In genomic region chr6:86479311-86479710, GRCm38 (mm10) we compare ENCODE assay signal across 8 mouse cellular contexts. TPM values are rescaled to one million over a fixed set of nuclear protein-coding genes. Genes with fewer than 3 reads are reported as not detected.
DNase-seq lines count a peak whose midpoint lies in the region; ATAC-seq and TF ChIP-seq lines count a peak whose summit lies in the region.

No protein-coding gene starts in this region.

- no peak for TF ChIP-seq EP300 in liver, postnatal 0 days (IDR thresholded peaks at IDR 0.05; ENCODE audit: low read depth)

- H3K27ac ChIP-seq in forebrain, embryonic 10.5 days, result peak overlapping the region; percentile 66
- no peak overlapping the region for H3K27ac ChIP-seq in forebrain, embryonic 13.5 days
- peak overlapping the region; percentile 90 for H3K27ac ChIP-seq in embryonic facial prominence, embryonic 13.5 days
- H3K27ac ChIP-seq in intestine, embryonic 14.5 days (ENCODE audit: low read depth), result peak overlapping the region; percentile 88
- H3K27ac ChIP-seq in liver, postnatal 0 days (ENCODE audit: low read depth), result peak overlapping the region; percentile 58

- 71% methylated on average over 3 of the region's 3 CpGs for WGBS in forebrain, embryonic 10.5 days
- WGBS in forebrain, embryonic 13.5 days, result 75% methylated on average over 3 of the region's 3 CpGs
- WGBS in embryonic facial prominence, embryonic 13.5 days, result 67% methylated on average over 3 of the region's 3 CpGs
- WGBS in intestine, embryonic 14.5 days, result 63% methylated on average over 3 of the region's 3 CpGs
- WGBS in liver, postnatal 0 days (ENCODE audit: insufficient replicate concordance), result 59% methylated on average over 3 of the region's 3 CpGs

- no peak for ATAC-seq in forebrain, embryonic 13.5 days
- ATAC-seq in embryonic facial prominence, embryonic 13.5 days (ENCODE audit: insufficient number of reproducible peaks, insufficient read depth, low FRiP score, low TSS enrichment, low read depth), result no peak
- ATAC-seq in intestine, embryonic 14.5 days (replicated peaks; ENCODE audit: low FRiP score, low TSS enrichment, low read depth), result no peak
- ATAC-seq in liver, postnatal 0 days, result peak; percentile 49; the same call in 1 of the 2 replicates

- H3K27me3 ChIP-seq in forebrain, embryonic 10.5 days (ENCODE audit: poor library complexity, severe bottlenecking), result no peaks in the 10 kb centered on the region
- H3K27me3 ChIP-seq in forebrain, embryonic 13.5 days, result no peaks in the 10 kb centered on the region
- no peaks in the 10 kb centered on the region for H3K27me3 ChIP-seq in embryonic facial prominence, embryonic 13.5 days
- no peaks in the 10 kb centered on the region for H3K27me3 ChIP-seq in intestine, embryonic 14.5 days (replicated peaks; ENCODE audit: control insufficient read depth, insufficient read depth, low read length)
- no peaks in the 10 kb centered on the region for H3K27me3 ChIP-seq in liver, postnatal 0 days (ENCODE audit: insufficient read depth, low read length)

- H3K9me3 ChIP-seq in forebrain, embryonic 10.5 days, result no peaks in the 10 kb centered on the region
- no peaks in the 10 kb centered on the region for H3K9me3 ChIP-seq in forebrain, embryonic 13.5 days (replicated peaks)
- H3K9me3 ChIP-seq in embryonic facial prominence, embryonic 13.5 days, result no peaks in the 10 kb centered on the region
- no peaks in the 10 kb centered on the region for H3K9me3 ChIP-seq in intestine, embryonic 14.5 days (ENCODE audit: control insufficient read depth, low read length)
- no peaks in the 10 kb centered on the region for H3K9me3 ChIP-seq in liver, postnatal 0 days (ENCODE audit: low read length)

- H3K4me2 ChIP-seq in forebrain, embryonic 13.5 days, result no peak overlapping the region
- H3K4me2 ChIP-seq in embryonic facial prominence, embryonic 13.5 days, result no peak overlapping the region
- no peak overlapping the region for H3K4me2 ChIP-seq in intestine, embryonic 14.5 days (ENCODE audit: low read length)
- H3K4me2 ChIP-seq in liver, postnatal 0 days (ENCODE audit: low read depth, low read length), result no peak overlapping the region

- no peak overlapping the region for H3K4me3 ChIP-seq in forebrain, embryonic 10.5 days
- H3K4me3 ChIP-seq in forebrain, embryonic 13.5 days, result no peak overlapping the region
- no peak overlapping the region for H3K4me3 ChIP-seq in embryonic facial prominence, embryonic 13.5 days
- no peak overlapping the region for H3K4me3 ChIP-seq in intestine, embryonic 14.5 days (ENCODE audit: low read depth, low read length)
- H3K4me3 ChIP-seq in liver, postnatal 0 days (ENCODE audit: low read depth, low read length), result no peak overlapping the region

- no peak overlapping the region for H3K9ac ChIP-seq in forebrain, embryonic 13.5 days
- no peak overlapping the region for H3K9ac ChIP-seq in embryonic facial prominence, embryonic 13.5 days
- no peak overlapping the region for H3K9ac ChIP-seq in intestine, embryonic 14.5 days (ENCODE audit: low read length)
- H3K9ac ChIP-seq in liver, postnatal 0 days (replicated peaks), result no peak overlapping the region

- TF ChIP-seq CTCF in liver, postnatal 0 days (IDR thresholded peaks at IDR 0.05; ENCODE audit: low read depth), result no peak

- no peaks in the 10 kb centered on the region for H3K36me3 ChIP-seq in forebrain, embryonic 10.5 days (replicated peaks)
- no peaks in the 10 kb centered on the region for H3K36me3 ChIP-seq in forebrain, embryonic 13.5 days (ENCODE audit: poor library complexity, severe bottlenecking)
- no peaks in the 10 kb centered on the region for H3K36me3 ChIP-seq in embryonic facial prominence, embryonic 13.5 days
- no peaks in the 10 kb centered on the region for H3K36me3 ChIP-seq in intestine, embryonic 14.5 days (ENCODE audit: control insufficient read depth, insufficient read depth, low read length)
- H3K36me3 ChIP-seq in liver, postnatal 0 days (replicated peaks; ENCODE audit: insufficient read depth, low read length), result no peaks in the 10 kb centered on the region

- H3K4me1 ChIP-seq in forebrain, embryonic 10.5 days, result peaks cover 32% of the 10 kb centered on the region
- H3K4me1 ChIP-seq in forebrain, embryonic 13.5 days, result peaks cover 5% of the 10 kb centered on the region; the same call in 1 of the 2 replicates
- peaks cover 35% of the 10 kb centered on the region for H3K4me1 ChIP-seq in embryonic facial prominence, embryonic 13.5 days
- peaks cover 36% of the 10 kb centered on the region for H3K4me1 ChIP-seq in intestine, embryonic 14.5 days (replicated peaks; ENCODE audit: control insufficient read depth, insufficient read depth, low read length)
- H3K4me1 ChIP-seq in liver, postnatal 0 days (ENCODE audit: insufficient read depth), result peaks cover 36% of the 10 kb centered on the region

- DNase-seq in forebrain, embryonic 10.5 days (ENCODE audit: extremely low spot score, low spot score), result no peak
- DNase-seq in intestine, embryonic 14.5 days (ENCODE audit: low spot score), result no peak
- DNase-seq in liver, postnatal 0 days, result peak; percentile 21
- DNase-seq in layer of hippocampus, adult 8-10 months (ENCODE audit: low spot score in 2 of 2), result no peak
- no peak for DNase-seq in layer of hippocampus, adult 11-12 months (ENCODE audit: low spot score)
- DNase-seq in urinary bladder, postnatal 4 days (ENCODE audit: low spot score in 2 of 2), result no peak

RNA-seq across cellular contexts. Expression of gene C87436, which starts 41.1 kb away (rescaled TPM):
- 24.4 and 25.5 TPM in 2 replicates for polyA plus RNA-seq in forebrain, embryonic 10.5 days (2016; fragmentation: Nextera tagmentation; extraction: Ambion mirVana)
- polyA plus RNA-seq in forebrain, embryonic 13.5 days (2015; fragmentation: Nextera tagmentation; extraction: Ambion mirVana), result 32.0 and 34.1 TPM in 2 replicates
- polyA plus RNA-seq in embryonic facial prominence, embryonic 13.5 days (2015; fragmentation: Nextera tagmentation; extraction: Ambion mirVana), result 27.9 and 31.4 TPM in 2 replicates
- polyA plus RNA-seq in intestine, embryonic 14.5 days (2014; fragmentation: Nextera tagmentation; extraction: Ambion mirVana), result 21.4 and 26.5 TPM in 2 replicates
- polyA plus RNA-seq in liver, postnatal 0 days (2015; fragmentation: Nextera tagmentation; extraction: Ambion mirVana), result 9.5 and 10.4 TPM in 2 replicates
- total RNA-seq in layer of hippocampus, adult 8-10 months (2022), result 10 to 100 TPM; 18.4 to 24.0 (median 19.7) TPM

RNA-seq across cellular contexts. Expression of gene Pcbp1, which starts 46.8 kb away (rescaled TPM):
- polyA plus RNA-seq in forebrain, embryonic 10.5 days (2016; fragmentation: Nextera tagmentation; extraction: Ambion mirVana), result 305 and 358 TPM in 2 replicates
- 204 and 245 TPM in 2 replicates for polyA plus RNA-seq in forebrain, embryonic 13.5 days (2015; fragmentation: Nextera tagmentation; extraction: Ambion mirVana)
- 270 and 423 TPM in 2 replicates for polyA plus RNA-seq in embryonic facial prominence, embryonic 13.5 days (2015; fragmentation: Nextera tagmentation; extraction: Ambion mirVana)
- 261 and 405 TPM in 2 replicates for polyA plus RNA-seq in intestine, embryonic 14.5 days (2014; fragmentation: Nextera tagmentation; extraction: Ambion mirVana)
- 206 and 208 TPM in 2 replicates for polyA plus RNA-seq in liver, postnatal 0 days (2015; fragmentation: Nextera tagmentation; extraction: Ambion mirVana)
- total RNA-seq in layer of hippocampus, adult 8-10 months (2022), result 100 to 1,000 TPM; 172 to 184 (median 178) TPM

RNA-seq across cellular contexts. Expression of gene Gm44790, which starts 52.9 kb away (rescaled TPM):
- 0.83 TPM in 1 of 2 replicates, not detected in the other for polyA plus RNA-seq in forebrain, embryonic 10.5 days (2016; fragmentation: Nextera tagmentation; extraction: Ambion mirVana)
- polyA plus RNA-seq in forebrain, embryonic 13.5 days (2015; fragmentation: Nextera tagmentation; extraction: Ambion mirVana), result 0.35 and 0.43 TPM in 2 replicates
- not detected in 2 replicates for polyA plus RNA-seq in embryonic facial prominence, embryonic 13.5 days (2015; fragmentation: Nextera tagmentation; extraction: Ambion mirVana)
- not detected in 2 replicates for polyA plus RNA-seq in intestine, embryonic 14.5 days (2014; fragmentation: Nextera tagmentation; extraction: Ambion mirVana)
- not detected in 2 replicates for polyA plus RNA-seq in liver, postnatal 0 days (2015; fragmentation: Nextera tagmentation; extraction: Ambion mirVana)
- total RNA-seq in layer of hippocampus, adult 8-10 months (2022), result 1 to 10 TPM in 2 of 4 experiments, not detected in 2; 1.1 to 1.9 TPM
